Mouse (Mus musculus): Measurements from ENCODE around the gene Gm10338. TPM values are rescaled to one million over a fixed set of nuclear protein-coding genes. Genes with fewer than 3 reads are reported as not detected.
"Not testable (repeated sequence)": the region's sequence is repeated elsewhere in the genome, so short reads cannot be mapped to it uniquely, and the experiment has no call there.

Gene Gm10338
- polyA plus RNA-seq (2014; fragmentation: Nextera tagmentation; extraction: Ambion mirVana), result not detected in 2 replicates

DNA sequence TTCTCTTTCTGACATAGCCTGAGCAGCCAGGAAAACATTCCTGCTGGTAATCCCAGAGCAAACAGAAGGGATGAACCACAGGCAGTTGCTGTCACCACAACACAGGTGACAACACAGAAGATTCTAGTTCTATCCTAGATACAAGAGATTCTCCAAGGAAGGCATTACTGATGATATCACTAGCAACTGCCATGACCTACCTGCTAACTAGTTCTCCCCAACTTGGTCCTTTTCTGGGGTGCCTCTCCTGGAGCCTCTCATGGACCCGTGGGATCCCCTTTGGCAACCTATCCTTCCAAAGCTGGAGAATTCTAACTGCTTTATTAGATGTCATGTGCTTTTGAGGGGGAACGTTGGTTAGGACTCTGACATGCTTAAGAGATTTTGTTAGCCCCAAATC, at the start of gene Gm10338:
Gene Gm10338 (minus strand): TSS at position 101 of the 400 bp plus-strand sequence.
- H3K36me3 ChIP-seq (ENCODE audit: control insufficient read depth, insufficient read depth, low read length); H3K4me2 ChIP-seq (ENCODE audit: low read length); H3K9me3 ChIP-seq (ENCODE audit: control insufficient read depth, low read length); DNase-seq; H3K9ac ChIP-seq (replicated peaks; ENCODE audit: low read length); H3K4me3 ChIP-seq (replicated peaks; ENCODE audit: low read depth, low read length); H3K27ac ChIP-seq (replicated peaks; ENCODE audit: low read depth, low read length); H3K4me1 ChIP-seq (ENCODE audit: control insufficient read depth, insufficient read depth, low read length); H3K27me3 ChIP-seq (ENCODE audit: control insufficient read depth, insufficient read depth, low read length); ATAC-seq (ENCODE audit: low FRiP score, low TSS enrichment): not testable (repeated sequence)
- no CpG with 5 or more reads among the region's 2 CpGs for WGBS

DNA sequence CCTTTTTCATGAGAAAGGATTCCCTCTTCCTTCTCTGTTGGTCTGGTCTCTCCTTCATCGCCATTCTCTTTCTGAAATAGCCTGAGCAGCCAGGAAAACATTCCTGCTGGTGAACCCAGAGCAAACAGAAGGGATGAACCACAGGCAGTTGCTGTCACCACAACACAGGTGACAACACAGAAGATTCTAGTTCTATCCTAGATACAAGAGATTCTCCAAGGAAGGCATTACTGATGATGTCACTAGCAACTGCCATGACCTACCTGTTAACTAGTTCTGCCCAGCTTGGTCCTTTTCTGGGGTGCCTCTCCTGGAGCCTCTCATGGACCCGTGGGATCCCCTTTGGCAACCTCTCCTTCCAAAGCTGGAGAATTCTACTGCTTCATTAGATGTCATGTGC, 48.5 kb upstream of the Gm10338 start, which contains the start of gene Gm10128:
Gene Gm10128 (minus strand): TSS at position 101 of the 400 bp plus-strand sequence.
- ATAC-seq (ENCODE audit: low FRiP score, low TSS enrichment); H3K9ac ChIP-seq (replicated peaks; ENCODE audit: low read length); H3K4me2 ChIP-seq (ENCODE audit: low read length); H3K4me3 ChIP-seq (replicated peaks; ENCODE audit: low read depth, low read length); H3K27me3 ChIP-seq (ENCODE audit: control insufficient read depth, insufficient read depth, low read length); H3K9me3 ChIP-seq (ENCODE audit: control insufficient read depth, low read length); H3K4me1 ChIP-seq (ENCODE audit: control insufficient read depth, insufficient read depth, low read length); H3K36me3 ChIP-seq (ENCODE audit: control insufficient read depth, insufficient read depth, low read length); DNase-seq; H3K27ac ChIP-seq (replicated peaks; ENCODE audit: low read depth, low read length): not testable (repeated sequence)
- WGBS, result no CpG with 5 or more reads among the region's 2 CpGs

DNA sequence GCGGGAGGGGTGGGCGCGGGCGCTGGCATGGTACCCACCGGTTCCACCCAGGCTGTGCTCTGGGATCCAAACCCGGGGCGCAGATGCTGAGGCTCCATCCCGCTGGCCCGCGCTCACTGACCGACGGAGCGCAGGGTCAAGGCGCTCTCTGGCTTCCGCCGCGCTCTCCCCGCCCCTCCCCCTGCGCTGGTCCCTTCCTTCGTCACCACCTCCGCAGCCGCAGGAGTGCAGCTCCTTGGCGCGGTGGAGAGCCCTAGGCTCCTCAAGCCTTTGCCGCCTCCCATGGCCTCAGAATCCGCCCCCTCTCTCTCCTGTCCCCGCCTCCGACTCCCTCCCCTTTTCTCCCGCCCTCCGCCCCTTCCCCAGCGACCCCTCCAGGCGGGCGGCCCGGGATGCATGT, 27.0 kb downstream of the Gm10338 start, which contains the start of gene Gm3558:
Gene Gm3558 (minus strand): TSS at position 185 of the 400 bp plus-strand sequence.
- H3K9me3 ChIP-seq (ENCODE audit: control insufficient read depth, low read length); H3K9ac ChIP-seq (replicated peaks; ENCODE audit: low read length); DNase-seq; H3K4me1 ChIP-seq (ENCODE audit: control insufficient read depth, insufficient read depth, low read length); ATAC-seq (ENCODE audit: low FRiP score, low TSS enrichment); H3K27ac ChIP-seq (replicated peaks; ENCODE audit: low read depth, low read length); H3K27me3 ChIP-seq (ENCODE audit: control insufficient read depth, insufficient read depth, low read length); H3K36me3 ChIP-seq (ENCODE audit: control insufficient read depth, insufficient read depth, low read length): not testable (repeated sequence)
- WGBS, result 0% methylated on average over 4 of the region's 34 CpGs
- Histone ChIP-seq H3K4me3 (replicated peaks; ENCODE audit: low read depth, low read length) (peak within 1 kb of the TSS; percentile 41), H3K4me2 (ENCODE audit: low read length) (peak within 1 kb of the TSS; percentile 54)

DNA sequence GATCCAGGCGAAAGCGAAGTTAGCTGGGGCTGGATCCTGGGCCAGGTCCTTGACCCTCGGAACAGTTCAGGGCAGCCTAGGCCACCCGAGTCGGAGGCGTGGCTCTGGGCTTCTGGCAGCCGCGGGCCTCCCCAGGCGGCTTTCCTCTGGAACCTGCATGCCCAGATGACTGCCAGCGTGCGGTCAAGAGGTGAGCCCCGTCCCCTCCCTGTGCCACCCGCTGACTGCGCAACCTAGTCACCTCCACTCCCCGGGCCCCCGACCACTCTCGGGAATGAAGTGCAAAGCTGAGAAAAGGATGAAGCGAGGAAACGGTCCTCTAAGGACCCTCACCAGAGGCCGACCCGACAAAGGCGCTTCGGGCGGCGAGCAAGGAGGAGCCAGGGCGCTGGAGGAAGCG, 27.5 kb downstream of the Gm10338 start:
- not testable (repeated sequence) for H3K36me3 ChIP-seq (ENCODE audit: control insufficient read depth, insufficient read depth, low read length); ATAC-seq (ENCODE audit: low FRiP score, low TSS enrichment); H3K9me3 ChIP-seq (ENCODE audit: control insufficient read depth, low read length); H3K27ac ChIP-seq (replicated peaks; ENCODE audit: low read depth, low read length); H3K4me1 ChIP-seq (ENCODE audit: control insufficient read depth, insufficient read depth, low read length); H3K27me3 ChIP-seq (ENCODE audit: control insufficient read depth, insufficient read depth, low read length); H3K9ac ChIP-seq (replicated peaks; ENCODE audit: low read length)
- under 1% methylated on average over 21 of the region's 27 CpGs for WGBS
- peak overlapping the region; percentile 54 for H3K4me2 ChIP-seq (ENCODE audit: low read length)
- peak; percentile 18 for DNase-seq
- H3K4me3 ChIP-seq (replicated peaks; ENCODE audit: low read depth, low read length), result peak overlapping the region; percentile 41

DNA sequence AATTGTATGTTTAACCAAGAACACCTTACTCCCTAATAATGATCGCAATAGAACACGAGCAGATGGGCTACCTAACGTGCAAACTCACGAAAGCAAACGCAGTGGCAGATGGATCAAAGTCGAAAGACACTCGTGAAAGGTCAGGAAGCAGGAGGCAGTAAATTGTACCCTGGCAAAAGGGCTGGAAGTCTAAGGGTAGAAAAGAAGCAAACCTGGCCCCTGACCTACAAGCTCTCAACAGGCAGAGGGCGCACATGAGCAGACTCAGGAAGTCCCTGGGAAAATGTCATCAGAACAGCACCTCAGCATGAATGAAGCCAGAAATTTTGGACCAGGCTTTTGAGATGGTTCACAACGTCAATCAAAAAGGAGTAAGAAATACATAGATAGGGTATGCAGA, 28.1 kb downstream of the Gm10338 start:
- not testable (repeated sequence) for H3K4me3 ChIP-seq (replicated peaks; ENCODE audit: low read depth, low read length); ATAC-seq (ENCODE audit: low FRiP score, low TSS enrichment); H3K9ac ChIP-seq (replicated peaks; ENCODE audit: low read length); H3K27me3 ChIP-seq (ENCODE audit: control insufficient read depth, insufficient read depth, low read length); H3K4me1 ChIP-seq (ENCODE audit: control insufficient read depth, insufficient read depth, low read length); DNase-seq; H3K9me3 ChIP-seq (ENCODE audit: control insufficient read depth, low read length); H3K36me3 ChIP-seq (ENCODE audit: control insufficient read depth, insufficient read depth, low read length); H3K27ac ChIP-seq (replicated peaks; ENCODE audit: low read depth, low read length); H3K4me2 ChIP-seq (ENCODE audit: low read length)
- WGBS, result 3% methylated on average over 6 of the region's 9 CpGs

Other genes with a start within 250 kb of the Gm10338 start
- gene Gm8374, start 230.5 kb downstream of the Gm10338 start, polyA plus RNA-seq (2014; fragmentation: Nextera tagmentation; extraction: Ambion mirVana), result not detected in 2 replicates
- 0.16 TPM in 1 of 2 replicates, not detected in the other for gene Gm3755, start 144.7 kb downstream of the Gm10338 start, polyA plus RNA-seq (2014; fragmentation: Nextera tagmentation; extraction: Ambion mirVana)
- gene Gm3752, start 111.8 kb downstream of the Gm10338 start, polyA plus RNA-seq (2014; fragmentation: Nextera tagmentation; extraction: Ambion mirVana), result 14.9 and 18.1 TPM in 2 replicates
- 5.3 and 9.4 TPM in 2 replicates for gene Gm3558, start 27.0 kb downstream of the Gm10338 start, polyA plus RNA-seq (2014; fragmentation: Nextera tagmentation; extraction: Ambion mirVana)
- not detected in 2 replicates for gene Gm10128, start 48.4 kb upstream of the Gm10338 start, polyA plus RNA-seq (2014; fragmentation: Nextera tagmentation; extraction: Ambion mirVana)
- not detected in 2 replicates for gene Gm26661, start 196.0 kb upstream of the Gm10338 start, polyA plus RNA-seq (2014; fragmentation: Nextera tagmentation; extraction: Ambion mirVana)
- 3.8 and 13.6 TPM in 2 replicates for gene Flnb, start 222.4 kb upstream of the Gm10338 start, polyA plus RNA-seq (2014; fragmentation: Nextera tagmentation; extraction: Ambion mirVana)

Data from midbrain, embryonic 14.5 days (tissue).